Mouse (Mus musculus) heart, embryonic 16.5 days (tissue): ENCODE measurements around the gene Pcdh15. TPM values are rescaled to one million over a fixed set of nuclear protein-coding genes. Genes with fewer than 3 reads are reported as not detected.

Experiments used
- ATAC-seq: fragments of 200-750 bp; cut with Nextera tagmentation; replicated peaks from 2 replicates; pipeline ENCODE4 v1.8.0; 2017; ENCODE audit warnings: moderate number of reproducible peaks; ENCODE audit not compliant: insufficient read depth, low FRiP score; ENCODE audit errors: extremely low read depth
- H3K27ac ChIP-seq: fragments of 300-500 bp; sonication (generic); 2 replicates; pipeline ENCODE4 v1.5.1; 2014; ENCODE audit warnings: mild to moderate bottlenecking, low read length, control low read depth, moderate library complexity
- H3K27me3 ChIP-seq: fragments of 300-500 bp; sonication (generic); 2 replicates; pipeline ENCODE4 v1.6.1; 2014; ENCODE audit warnings: low read length, mixed read lengths; ENCODE audit not compliant: control insufficient read depth, insufficient read depth
- H3K36me3 ChIP-seq: fragments of 300-500 bp; sonication (generic); 2 replicates; pipeline ENCODE4 v1.6.1; 2014; ENCODE audit not compliant: control insufficient read depth, insufficient read depth
- H3K4me1 ChIP-seq: fragments of 300-500 bp; sonication (generic); 2 replicates; pipeline ENCODE4 v1.6.1; 2014; ENCODE audit warnings: low read length, mixed read lengths; ENCODE audit not compliant: control insufficient read depth, insufficient read depth
- H3K4me2 ChIP-seq: fragments of 300-500 bp; sonication (generic); 2 replicates; pipeline ENCODE4 v1.6.1; 2014; ENCODE audit warnings: low read depth, mild to moderate bottlenecking, control low read depth, low read length
- H3K4me3 ChIP-seq: fragments of 300-500 bp; sonication (generic); 2 replicates; pipeline ENCODE4 v1.5.1; 2014; ENCODE audit warnings: mild to moderate bottlenecking, control low read depth, low read length
- H3K9ac ChIP-seq: fragments of 300-500 bp; sonication (generic); 2 replicates; pipeline ENCODE4 v1.6.1; 2014; ENCODE audit warnings: low read length, control low read depth
- H3K9me3 ChIP-seq: fragments of 300-500 bp; sonication (generic); replicated peaks from 2 replicates; pipeline ENCODE4 v1.6.1; 2016; ENCODE audit warnings: low read length; ENCODE audit not compliant: control insufficient read depth
- WGBS: fragments of 180-500 bp; shearing (Covaris S2); extraction: QIAGEN DNeasy Blood & Tissue Kit; methylation state at CpG from one replicate; pipeline ENCODE4 v1.1.7; 2014; 5-methylcytosine and 5-hydroxymethylcytosine counted together
- polyA plus RNA-seq: library from polyadenylated mRNA; unstranded; fragments of >200 nt; fragmentation: Nextera tagmentation; extraction: Ambion mirVana; gene quantifications from 2 replicates; pipeline ENCODE4 v1.2.1, GENCODE M21; 2015

Pcdh15 gene
- polyA plus RNA-seq, 1 experiment from 2014 or later, result 0.49 TPM

GRCm38 (mm10) chr10:74480779-74481178 lies 1381.6 kb downstream of the Pcdh15 start:
- H3K27me3 ChIP-seq, result no peaks in the 10 kb centered on the region
- H3K27ac ChIP-seq, result no peak overlapping the region
- no peak overlapping the region for H3K4me2 ChIP-seq
- H3K4me1 ChIP-seq, result no peaks in the 10 kb centered on the region
- H3K9me3 ChIP-seq, result no peaks in the 10 kb centered on the region
- H3K4me3 ChIP-seq, result no peak overlapping the region
- no peak overlapping the region for H3K9ac ChIP-seq
- no peaks in the 10 kb centered on the region for H3K36me3 ChIP-seq
- WGBS, result 71% methylated on average over 3 of the region's 3 CpGs
- ATAC-seq, result no peak

GRCm38 (mm10) chr10:74512315-74512714 lies 1413.2 kb downstream of the Pcdh15 start:
- no peaks in the 10 kb centered on the region; the same call in 1 of the 2 replicates for H3K9me3 ChIP-seq

GRCm38 (mm10) chr10:74513743-74514142 lies 1414.6 kb downstream of the Pcdh15 start:
- H3K4me1 ChIP-seq, result no peaks in the 10 kb centered on the region
- H3K36me3 ChIP-seq, result no peaks in the 10 kb centered on the region
- H3K9ac ChIP-seq, result no peak overlapping the region
- no peaks in the 10 kb centered on the region for H3K27me3 ChIP-seq
- no peak overlapping the region for H3K4me3 ChIP-seq
- H3K27ac ChIP-seq, result no peak overlapping the region
- H3K4me2 ChIP-seq, result no peak overlapping the region
- no peaks in the 10 kb centered on the region; the same call in 1 of the 2 replicates for H3K9me3 ChIP-seq
- no peak for ATAC-seq

More at GRCm38 (mm10) chr10:74512315-74512714, 1413.2 kb downstream of the Pcdh15 start:
- 35% methylated on average over 3 of the region's 3 CpGs for WGBS
- Histone ChIP-seq H3K27me3 (no peaks in the 10 kb centered on the region), H3K27ac (no peak overlapping the region), H3K4me3 (no peak overlapping the region), H3K9ac (no peak overlapping the region), H3K36me3 (no peaks in the 10 kb centered on the region), H3K4me2 (no peak overlapping the region), H3K4me1 (no peaks in the 10 kb centered on the region)
- no peak for ATAC-seq

- Histone ChIP-seq H3K4me1 (no peaks in the 10 kb centered on the region), H3K9me3 (no peaks in the 10 kb centered on the region), H3K27me3 (no peaks in the 10 kb centered on the region), H3K27ac (no peak overlapping the region), H3K36me3 (no peaks in the 10 kb centered on the region), H3K9ac (no peak overlapping the region), H3K4me3 (no peak overlapping the region), H3K4me2 (no peak overlapping the region)
- ATAC-seq, result no peak
- 77% methylated on average over 2 of the region's 2 CpGs for WGBS
Measured at GRCm38 (mm10) chr10:74538371-74538770, 1439.2 kb downstream of the Pcdh15 start.

DNA sequence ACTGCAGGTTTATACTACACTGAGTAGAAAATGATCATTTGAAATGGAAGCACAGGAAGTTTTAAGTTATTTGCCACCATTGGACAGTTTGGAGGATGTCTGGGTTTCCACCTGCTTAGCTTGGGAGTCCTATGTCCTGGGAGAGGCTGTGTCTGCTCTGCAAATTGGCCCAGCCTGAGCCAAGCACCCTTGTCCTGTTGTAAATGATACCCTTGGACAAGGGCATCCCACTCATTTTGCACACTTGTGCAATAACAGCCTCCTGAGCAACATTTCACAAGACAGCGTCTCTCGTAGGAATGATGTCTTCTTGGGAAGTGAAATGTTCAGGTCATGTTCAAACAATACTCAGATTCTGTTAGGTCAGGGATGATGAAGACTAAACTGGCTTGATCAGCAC lies 1456.2 kb downstream of the Pcdh15 start:
- no peak for ATAC-seq
- Histone ChIP-seq H3K9me3 (no peaks in the 10 kb centered on the region), H3K4me1 (no peaks in the 10 kb centered on the region), H3K4me3 (no peak overlapping the region), H3K36me3 (no peaks in the 10 kb centered on the region), H3K27me3 (no peaks in the 10 kb centered on the region), H3K4me2 (no peak overlapping the region), H3K9ac (no peak overlapping the region), H3K27ac (no peak overlapping the region)
- 75% methylated on average over 2 of the region's 2 CpGs for WGBS

DNA sequence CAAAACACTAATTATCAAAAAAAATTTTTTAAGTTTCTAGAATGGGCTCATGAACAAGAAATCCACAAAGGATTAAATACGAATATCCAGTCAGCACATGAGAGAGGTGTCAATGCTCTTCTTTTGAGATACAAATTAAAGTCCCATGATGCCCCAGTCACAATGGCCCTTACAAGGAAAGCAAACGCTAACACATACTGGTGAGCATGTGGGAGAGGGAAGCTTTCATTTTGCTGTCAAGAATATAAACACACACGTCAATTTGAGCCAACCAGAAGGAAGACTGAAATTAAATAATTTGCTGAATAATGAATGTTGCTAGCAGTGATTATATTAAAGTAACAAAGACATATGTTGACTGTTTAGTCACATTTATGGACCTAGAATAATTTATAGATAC lies 1470.5 kb downstream of the Pcdh15 start:
- 62% methylated on average over 3 of the region's 3 CpGs for WGBS
- H3K36me3 ChIP-seq, result no peaks in the 10 kb centered on the region
- no peaks in the 10 kb centered on the region for H3K9me3 ChIP-seq
- no peak overlapping the region for H3K27ac ChIP-seq
- no peak overlapping the region for H3K4me2 ChIP-seq
- no peak overlapping the region for H3K4me3 ChIP-seq
- H3K27me3 ChIP-seq, result no peaks in the 10 kb centered on the region
- ATAC-seq, result no peak
- no peaks in the 10 kb centered on the region for H3K4me1 ChIP-seq
- H3K9ac ChIP-seq, result no peak overlapping the region

DNA sequence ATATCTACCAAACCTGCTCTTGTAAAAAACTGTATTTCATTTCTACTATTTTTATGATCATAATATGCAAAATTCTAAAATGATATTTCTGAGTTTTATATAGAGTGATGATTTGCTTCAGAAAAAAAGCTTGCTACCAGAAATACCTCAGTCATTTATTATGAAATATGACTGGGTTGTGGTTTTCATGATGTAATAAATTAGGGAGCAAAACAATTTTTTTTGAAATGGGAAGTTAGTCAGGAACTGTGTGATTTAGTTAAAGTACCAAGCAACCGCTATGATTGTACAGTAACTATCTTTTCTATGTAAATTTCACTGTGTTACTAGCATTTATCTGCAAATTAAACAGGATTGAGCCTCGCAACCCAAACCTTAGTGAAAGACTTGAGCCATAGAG lies 1480.8 kb downstream of the Pcdh15 start:
- no peak overlapping the region for H3K27ac ChIP-seq
- no peaks in the 10 kb centered on the region for H3K9me3 ChIP-seq
- no peaks in the 10 kb centered on the region for H3K36me3 ChIP-seq
- 77% methylated on average over 2 of the region's 2 CpGs for WGBS
- no peak overlapping the region for H3K4me2 ChIP-seq
- no peak overlapping the region for H3K9ac ChIP-seq
- no peak overlapping the region for H3K4me3 ChIP-seq
- no peaks in the 10 kb centered on the region for H3K4me1 ChIP-seq
- ATAC-seq, result no peak
- no peaks in the 10 kb centered on the region for H3K27me3 ChIP-seq

GRCm38 (mm10) chr10:74591799-74592198 lies 1492.7 kb downstream of the Pcdh15 start:
- H3K27me3 ChIP-seq, result no peaks in the 10 kb centered on the region
- no peaks in the 10 kb centered on the region for H3K9me3 ChIP-seq
- WGBS, result 63% methylated on average over 3 of the region's 3 CpGs
- no peak overlapping the region for H3K4me2 ChIP-seq
- no peak overlapping the region for H3K27ac ChIP-seq
- H3K4me1 ChIP-seq, result no peaks in the 10 kb centered on the region
- H3K9ac ChIP-seq, result no peak overlapping the region
- no peak for ATAC-seq
- H3K36me3 ChIP-seq, result no peaks in the 10 kb centered on the region
- H3K4me3 ChIP-seq, result no peak overlapping the region

GRCm38 (mm10) chr10:74607683-74608082 lies 1508.5 kb downstream of the Pcdh15 start:
- Histone ChIP-seq H3K9me3 (no peaks in the 10 kb centered on the region), H3K27me3 (no peaks in the 10 kb centered on the region), H3K4me3 (no peak overlapping the region), H3K4me1 (no peaks in the 10 kb centered on the region), H3K9ac (no peak overlapping the region), H3K4me2 (no peak overlapping the region), H3K27ac (no peak overlapping the region), H3K36me3 (no peaks in the 10 kb centered on the region)
- no peak for ATAC-seq
- 77% methylated on average over 2 of the region's 2 CpGs for WGBS

- no peak overlapping the region for H3K9ac ChIP-seq
- H3K9me3 ChIP-seq, result no peaks in the 10 kb centered on the region
- H3K4me2 ChIP-seq, result no peak overlapping the region
- H3K36me3 ChIP-seq, result no peaks in the 10 kb centered on the region
- no peak overlapping the region for H3K27ac ChIP-seq
- no peak overlapping the region for H3K4me3 ChIP-seq
- 49% methylated on average over 2 of the region's 2 CpGs for WGBS
- no peaks in the 10 kb centered on the region for H3K27me3 ChIP-seq
- no peak for ATAC-seq
- H3K4me1 ChIP-seq, result no peaks in the 10 kb centered on the region
Measured at GRCm38 (mm10) chr10:74621837-74622236, 1522.7 kb downstream of the Pcdh15 start.
